Comparison of ENCODE assay signal across 16 mouse cellular contexts in genomic region chr17:5959096-5959495, GRCm38 (mm10). TPM values are rescaled to one million over a fixed set of nuclear protein-coding genes. Genes with fewer than 3 reads are reported as not detected.
DNase-seq lines count a peak whose midpoint lies in the region; ATAC-seq and TF ChIP-seq lines count a peak whose summit lies in the region.
"Had no signal": no experiment of that assay in that cellular context is flagged by ENCODE, and none has a peak within 500 bp of the region (broad histone marks: within the 10 kb centered on the region; RNA-seq: fewer than 3 reads in every experiment).

No protein-coding gene starts in this region.

- H3K27me3 ChIP-seq in kidney, embryonic 14.5 days (ENCODE audit: control insufficient read depth, insufficient read depth, low read length): no peaks in the 10 kb centered on the region
- H3K27me3 ChIP-seq in E14TG2a.4 (ENCODE audit: insufficient read depth, low read length): peaks cover 22% of the 10 kb centered on the region
- H3K27me3 ChIP-seq in lung, postnatal 0 days (replicated peaks; ENCODE audit: insufficient read depth, low read length): no peaks in the 10 kb centered on the region
- H3K27me3 ChIP-seq in forebrain, embryonic 10.5 days (ENCODE audit: poor library complexity, severe bottlenecking): peaks cover 8% of the 10 kb centered on the region
- H3K27me3 ChIP-seq: midbrain, embryonic 13.5 days; Patski had no signal

- H3K9ac ChIP-seq in kidney, embryonic 14.5 days (ENCODE audit: low read depth, low read length): no peak overlapping the region
- no peak overlapping the region for H3K9ac ChIP-seq in lung, postnatal 0 days (replicated peaks; ENCODE audit: low read depth)
- H3K9ac ChIP-seq: limb, embryonic 12.5 days; liver, postnatal 0 days; midbrain, embryonic 13.5 days had no signal

- H3K9me3 ChIP-seq in kidney, embryonic 14.5 days (ENCODE audit: control insufficient read depth, low read length): no peaks in the 10 kb centered on the region
- peaks cover 11% of the 10 kb centered on the region for H3K9me3 ChIP-seq in E14TG2a.4 (ENCODE audit: low read length)
- H3K9me3 ChIP-seq in lung, postnatal 0 days (ENCODE audit: low read length): no peaks in the 10 kb centered on the region
- H3K9me3 ChIP-seq in forebrain, embryonic 10.5 days: peaks cover 7% of the 10 kb centered on the region; the same call in 1 of the 2 replicates
- H3K9me3 ChIP-seq: midbrain, embryonic 13.5 days had no signal

- no peak for TF ChIP-seq EP300 in lung, postnatal 0 days (IDR thresholded peaks at IDR 0.05)

- no peak overlapping the region for H3K4me2 ChIP-seq in kidney, embryonic 14.5 days (replicated peaks; ENCODE audit: low read depth, low read length)
- H3K4me2 ChIP-seq in lung, postnatal 0 days (replicated peaks; ENCODE audit: low read depth, low read length): no peak overlapping the region
- H3K4me2 ChIP-seq: limb, embryonic 12.5 days; midbrain, embryonic 13.5 days had no signal

- no peak for TF ChIP-seq CTCF in E14TG2a.4 (conservative IDR thresholded peaks at IDR 0.05; ENCODE audit: low read length)
- no peak for TF ChIP-seq CTCF in cortical plate, adult 2 months (IDR thresholded peaks at IDR 0.05; ENCODE audit: extremely low read depth, insufficient read depth, low read length)
- TF ChIP-seq CTCF in lung, postnatal 0 days (IDR thresholded peaks at IDR 0.05): no peak

- 49% methylated on average over 7 of the region's 7 CpGs for WGBS in kidney, embryonic 14.5 days
- 42% methylated on average over 7 of the region's 7 CpGs for WGBS in lung, postnatal 0 days
- WGBS in forebrain, embryonic 10.5 days: 80% methylated on average over 7 of the region's 7 CpGs

- no peak overlapping the region for H3K27ac ChIP-seq in kidney, embryonic 14.5 days (ENCODE audit: low read depth, low read length)
- 0 out of 2 replicates have a peak overlapping the region, but pooled peaks have one; percentile 12 for H3K27ac ChIP-seq in cortical plate, adult 2 months (ENCODE audit: insufficient read depth, low read length)
- no peak overlapping the region for H3K27ac ChIP-seq in lung, postnatal 0 days (ENCODE audit: low read length)
- no peak overlapping the region for H3K27ac ChIP-seq in forebrain, embryonic 10.5 days
- H3K27ac ChIP-seq: midbrain, embryonic 13.5 days had no signal

- no peaks in the 10 kb centered on the region for H3K36me3 ChIP-seq in kidney, embryonic 14.5 days (ENCODE audit: control insufficient read depth, insufficient read depth, low read length)
- H3K36me3 ChIP-seq in E14TG2a.4 (ENCODE audit: insufficient read depth, low read length): no peaks in the 10 kb centered on the region
- no peaks in the 10 kb centered on the region for H3K36me3 ChIP-seq in lung, postnatal 0 days (ENCODE audit: insufficient read depth, low read length)
- H3K36me3 ChIP-seq in forebrain, embryonic 10.5 days (replicated peaks): no peaks in the 10 kb centered on the region
- H3K36me3 ChIP-seq: limb, embryonic 12.5 days; midbrain, embryonic 13.5 days had no signal

- ATAC-seq in kidney, embryonic 14.5 days (ENCODE audit: low FRiP score, low TSS enrichment): peak; percentile 20; the same call in 1 of the 2 replicates
- ATAC-seq in lung, postnatal 0 days: no peak; the same call in 1 of the 2 replicates
- ATAC-seq: midbrain, embryonic 13.5 days; Patski had no signal

- no peak for TF ChIP-seq POLR2A in cortical plate, adult 2 months (IDR thresholded peaks at IDR 0.05; ENCODE audit: extremely low read depth, insufficient read depth, low read length)

- no peak overlapping the region for H3K4me3 ChIP-seq in kidney, embryonic 14.5 days (ENCODE audit: low read length)
- H3K4me3 ChIP-seq in E14TG2a.4 (replicated peaks; ENCODE audit: low read length): peak overlapping the region; percentile 74
- no peak overlapping the region for H3K4me3 ChIP-seq in cortical plate, adult 2 months (ENCODE audit: insufficient read depth, low read length)
- H3K4me3 ChIP-seq in lung, postnatal 0 days (ENCODE audit: low read depth, low read length): no peak overlapping the region
- H3K4me3 ChIP-seq in forebrain, embryonic 10.5 days: no peak overlapping the region
- H3K4me3 ChIP-seq: limb, embryonic 12.5 days; midbrain, embryonic 13.5 days had no signal

- peaks cover 9% of the 10 kb centered on the region for H3K4me1 ChIP-seq in kidney, embryonic 14.5 days (ENCODE audit: control insufficient read depth, insufficient read depth, low read length)
- peaks cover 39% of the 10 kb centered on the region for H3K4me1 ChIP-seq in E14TG2a.4 (replicated peaks; ENCODE audit: low read depth, low read length)
- H3K4me1 ChIP-seq in cortical plate, adult 2 months (ENCODE audit: control insufficient read depth, insufficient read depth, low read length): no peaks in the 10 kb centered on the region
- H3K4me1 ChIP-seq in lung, postnatal 0 days (ENCODE audit: insufficient read depth, low read depth, low read length): no peaks in the 10 kb centered on the region
- H3K4me1 ChIP-seq in forebrain, embryonic 10.5 days: peaks cover 7% of the 10 kb centered on the region
- H3K4me1 ChIP-seq: midbrain, embryonic 13.5 days had no signal

- DNase-seq in kidney, postnatal 14 days: no peak
- DNase-seq in lung, postnatal 0 days (ENCODE audit: low spot score): peak; percentile 44
- DNase-seq in spleen, postnatal 36 days (ENCODE audit: low spot score in 2 of 2): no peak
- DNase-seq in forebrain, embryonic 10.5 days (ENCODE audit: extremely low spot score, low spot score): no peak
- no peak for DNase-seq in ovary, postnatal 36 days (ENCODE audit: low spot score)
- DNase-seq: adrenal gland, adult 8-10 months; cerebellum, postnatal 14 days; kidney, adult 8-10 months; liver, postnatal 0 days; thymus, postnatal 14 days had no signal

RNA-seq across cellular contexts. Expression of gene Synj2, which starts 18.0 kb away (rescaled TPM):
- polyA plus RNA-seq in kidney, embryonic 14.5 days (2014; fragmentation: Nextera tagmentation; extraction: Ambion mirVana): 2.9 and 4.3 TPM in 2 replicates
- polyA plus RNA-seq in cortical plate, adult 2 months (2012; rRNA removed): 37.7 and 39.6 TPM in 2 replicates
- polyA plus RNA-seq in lung, postnatal 0 days (2015; fragmentation: Nextera tagmentation; extraction: Ambion mirVana): 1.8 and 2.1 TPM in 2 replicates
- polyA plus RNA-seq in forebrain, embryonic 10.5 days (2016; fragmentation: Nextera tagmentation; extraction: Ambion mirVana): 0.90 and 1.1 TPM in 2 replicates
